Mouse (Mus musculus): ENCODE measurements around the gene Tcp11l2. TPM values are rescaled to one million over a fixed set of nuclear protein-coding genes. Genes with fewer than 3 reads are reported as not detected.
A peak's percentile ranks its signal among the peaks of the same experiment; 100 is the strongest.

Gene Tcp11l2
- total RNA-seq, 2 experiments from 2014 or later = 20.8 to 24.9 TPM

- intact Hi-C loops (cut with DNase I) = no loop called here
- DNase-seq (ENCODE audit: low spot score in 2 of 2) = no peak
These were observed 15.3 kb downstream of the Tcp11l2 start for GRCm38 (mm10) chr10:84591640-84592148.

GRCm38 (mm10) chr10:84592745-84593144, 16.3 kb downstream of the Tcp11l2 start:
- intact Hi-C loops (cut with DNase I) = no loop called here
- DNase-seq (ENCODE audit: low spot score in 2 of 2) = no peak

- intact Hi-C loops (cut with DNase I) = no loop called here
- no peak for DNase-seq (ENCODE audit: low spot score in 2 of 2)
These were observed 20.8 kb downstream of the Tcp11l2 start for GRCm38 (mm10) chr10:84597127-84597785.

- DNase-seq (ENCODE audit: low spot score in 2 of 2) = no peak
- intact Hi-C loops (cut with DNase I) = no loop called here
These were observed 21.7 kb downstream of the Tcp11l2 start for GRCm38 (mm10) chr10:84598172-84598571.

- intact Hi-C loops (cut with DNase I) = no loop called here
- DNase-seq (ENCODE audit: low spot score in 2 of 2) = no peak
These were observed 23.7 kb downstream of the Tcp11l2 start for GRCm38 (mm10) chr10:84600136-84600535.

- intact Hi-C loops (cut with DNase I) = no loop called here
- DNase-seq (ENCODE audit: low spot score in 2 of 2) = no peak
These were observed 27.9 kb downstream of the Tcp11l2 start for GRCm38 (mm10) chr10:84604335-84604734.

GRCm38 (mm10) chr10:84608361-84608760, 31.9 kb downstream of the Tcp11l2 start:
- intact Hi-C loops (cut with DNase I) = no loop called here

GRCm38 (mm10) chr10:84610324-84610723, 33.9 kb downstream of the Tcp11l2 start:
- intact Hi-C loops (cut with DNase I) = no loop called here
- no peak for DNase-seq (ENCODE audit: low spot score in 2 of 2)

More at GRCm38 (mm10) chr10:84608361-84608760, 31.9 kb downstream of the Tcp11l2 start:
- DNase-seq (ENCODE audit: low spot score in 2 of 2) = no peak

GRCm38 (mm10) chr10:84610783-84611182, 34.4 kb downstream of the Tcp11l2 start:
- no peak for DNase-seq (ENCODE audit: low spot score in 2 of 2)
- intact Hi-C loops (cut with DNase I) = no loop called here

- DNase-seq (ENCODE audit: low spot score in 2 of 2) = no peak
- intact Hi-C loops (cut with DNase I) = no loop called here
These were observed 35.2 kb downstream of the Tcp11l2 start for GRCm38 (mm10) chr10:84611664-84612063.

- intact Hi-C loops (cut with DNase I) = no loop called here
- DNase-seq (ENCODE audit: low spot score in 2 of 2) = no peak
These were observed 35.9 kb downstream of the Tcp11l2 start for GRCm38 (mm10) chr10:84612281-84612680.

- DNase-seq (ENCODE audit: low spot score in 2 of 2) = no peak
- intact Hi-C loops (cut with DNase I) = no loop called here
These were observed 36.9 kb downstream of the Tcp11l2 start for GRCm38 (mm10) chr10:84613366-84613765.

GRCm38 (mm10) chr10:84615076-84615475, 38.6 kb downstream of the Tcp11l2 start:
- intact Hi-C loops (cut with DNase I) = loop anchor here (5.0 kb wide), 1 partner anchor 98 kb away; no protein-coding TSS in a partner anchor

GRCm38 (mm10) chr10:84621826-84622790, 45.7 kb downstream of the Tcp11l2 start, which contains the start of gene Polr3b:
Gene Polr3b (plus strand): TSS chr10:84622292.
- intact Hi-C loops (cut with DNase I) = loop anchor here (5.0 kb wide), 1 partner anchor 90 kb away; the partner anchor contains the start of gene Ckap4
- DNase-seq (ENCODE audit: low spot score in 2 of 2) = peak; percentile 96

More at GRCm38 (mm10) chr10:84615076-84615475, 38.6 kb downstream of the Tcp11l2 start:
- no peak for DNase-seq (ENCODE audit: low spot score in 2 of 2)

- intact Hi-C loops (cut with DNase I) = no loop called here
- DNase-seq (ENCODE audit: low spot score in 2 of 2) = no peak
These were observed 54.8 kb downstream of the Tcp11l2 start for GRCm38 (mm10) chr10:84631182-84631581.

- no peak for DNase-seq (ENCODE audit: low spot score in 2 of 2)
These were observed 55.6 kb downstream of the Tcp11l2 start for GRCm38 (mm10) chr10:84632005-84632404.

GRCm38 (mm10) chr10:84636656-84637055, 60.2 kb downstream of the Tcp11l2 start:
- intact Hi-C loops (cut with DNase I) = no loop called here
- no peak for DNase-seq (ENCODE audit: low spot score in 2 of 2)

More at GRCm38 (mm10) chr10:84632005-84632404, 55.6 kb downstream of the Tcp11l2 start:
- intact Hi-C loops (cut with DNase I) = no loop called here

GRCm38 (mm10) chr10:84638382-84638781, 62.0 kb downstream of the Tcp11l2 start:
- intact Hi-C loops (cut with DNase I) = no loop called here
- DNase-seq (ENCODE audit: low spot score in 2 of 2) = no peak

- intact Hi-C loops (cut with DNase I) = loop anchor here (2.0 to 10.0 kb wide), 3 partner anchors 345 to 465 kb away; partner anchors contain the start of genes Fhl4 and Tmem263
- DNase-seq (ENCODE audit: low spot score in 2 of 2) = no peak
These were observed 63.3 kb downstream of the Tcp11l2 start for GRCm38 (mm10) chr10:84639525-84640287.

Measured in left cerebral cortex, postnatal 36 days (tissue).